Mouse (Mus musculus): ENCODE data around the gene Tbl1xr1.

GRCm38 (mm10) chr3:22078529-22078928 lies 2.1 kb downstream of the Tbl1xr1 start:
- TF ChIP-seq CEBPB (IDR thresholded peaks at IDR 0.05; ENCODE audit: insufficient read depth, poor library complexity, severe bottlenecking) (no peak), POLR2A (IDR thresholded peaks at IDR 0.05; ENCODE audit: insufficient read length, low read depth) (no peak), TCF12 (IDR thresholded peaks at IDR 0.05; ENCODE audit: insufficient read depth, poor library complexity, severe bottlenecking) (no peak), USF1 (IDR thresholded peaks at IDR 0.05; ENCODE audit: low read depth) (no peak)

Data from myocyte (in vitro differentiated cells).